Mouse (Mus musculus) cerebellum, adult 2 months (tissue): ENCODE measurements around the gene Plekhm3.
"Not testable (repeated sequence)": the region's sequence is repeated elsewhere in the genome, so short reads cannot be mapped to it uniquely, and the experiment has no call there.

ENCODE experiments used
- CTCF ChIP-seq: fragments of 200-500 bp; IDR thresholded peaks from 2 replicates; pipeline ENCODE4 v1.5.1; 2011; ENCODE audit warnings: low read depth, mild to moderate bottlenecking, control low read depth, low read length, moderate library complexity, borderline replicate concordance; ENCODE audit not compliant: insufficient read depth
- POLR2A ChIP-seq: fragments of 200-500 bp; IDR thresholded peaks from 2 replicates; pipeline ENCODE4 v1.6.1; 2011; ENCODE audit warnings: low read length, control low read depth, borderline replicate concordance; ENCODE audit not compliant: insufficient read depth

DNA sequence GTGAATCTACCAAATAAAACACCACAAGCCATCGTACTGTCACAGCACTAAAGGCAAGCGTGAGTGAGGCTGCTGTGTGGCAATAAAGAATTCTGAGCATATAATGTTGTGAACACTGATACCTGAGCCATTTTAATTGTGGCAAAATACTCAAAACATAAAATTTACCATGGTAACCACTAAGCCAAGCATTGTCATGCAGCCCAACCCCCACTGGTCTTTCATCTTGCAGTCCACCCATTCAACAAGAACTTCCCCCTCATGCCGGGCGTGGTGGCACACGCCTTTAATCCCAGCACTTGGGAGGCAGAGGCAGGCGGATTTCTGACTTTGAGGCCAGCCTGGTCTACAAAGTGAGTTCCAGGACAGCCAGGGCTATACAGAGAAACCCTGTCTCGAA is 1.8 kb downstream of the Plekhm3 start:
- TF ChIP-seq CTCF, POLR2A: not testable (repeated sequence)
